Mouse (Mus musculus): ENCODE data around the gene Spns1. TPM values are rescaled to one million over a fixed set of nuclear protein-coding genes. Genes with fewer than 3 reads are reported as not detected.
A peak's percentile ranks its signal among the peaks of the same experiment; 100 is the strongest.

Spns1 gene
- polyA plus RNA-seq, 1 experiment from 2014 or later = 78.9 TPM

DNA sequence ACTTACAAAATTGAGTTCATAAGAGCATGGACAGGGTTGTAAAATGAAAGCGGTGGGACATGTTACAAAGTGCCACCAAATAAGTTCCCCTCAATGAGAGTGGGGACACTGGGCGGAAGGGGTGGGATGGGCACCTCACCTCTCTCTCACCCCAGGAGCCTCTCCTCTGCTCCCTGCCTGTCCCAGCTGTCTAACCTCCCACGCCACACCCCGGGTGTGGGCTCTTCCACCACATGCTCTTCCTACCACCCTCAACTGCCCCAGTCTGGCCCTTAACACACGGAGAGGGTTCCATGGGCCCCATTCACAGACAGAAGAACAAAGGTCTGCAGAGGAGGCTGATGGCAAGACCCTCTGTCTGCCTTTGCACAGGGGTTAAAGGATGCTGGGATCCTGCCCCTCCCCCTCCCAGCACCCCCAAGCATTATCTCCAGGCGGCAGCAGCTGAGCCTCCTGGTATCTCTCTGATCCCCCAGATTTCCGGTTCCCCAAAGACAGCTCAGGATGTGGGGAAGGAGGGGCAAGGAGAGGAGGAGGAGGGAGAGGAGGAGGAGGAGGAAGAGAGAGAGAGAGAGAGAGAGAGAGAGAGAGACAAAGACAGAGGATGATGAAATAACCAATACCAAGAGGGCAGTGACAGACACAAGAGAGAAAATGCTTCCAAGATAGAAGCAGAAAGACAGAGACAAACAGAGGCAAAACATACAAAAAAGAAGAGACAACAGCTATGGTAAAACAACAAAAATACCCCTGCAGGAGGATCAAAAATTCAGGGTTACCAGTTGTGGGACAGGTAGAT, 20.3 kb downstream of the Spns1 start:
- Histone ChIP-seq H3K4me3 (ENCODE audit: low read length) (no peak overlapping the region), H3K4me2 (replicated peaks; ENCODE audit: low read depth, low read length) (no peak overlapping the region), H3K4me1 (ENCODE audit: insufficient read depth, low read length) (no peaks in the 10 kb centered on the region), H3K27me3 (ENCODE audit: insufficient read depth, low read length) (no peaks in the 10 kb centered on the region), H3K9me3 (ENCODE audit: low read length) (no peaks in the 10 kb centered on the region), H3K36me3 (ENCODE audit: insufficient read depth, low read length) (no peaks in the 10 kb centered on the region), H3K27ac (ENCODE audit: low read length) (no peak overlapping the region), H3K9ac (replicated peaks; ENCODE audit: low read length) (no peak overlapping the region)
- ATAC-seq (ENCODE audit: low FRiP score, low TSS enrichment) = no peak
- 54% methylated on average over 7 of the region's 7 CpGs for WGBS

GRCm38 (mm10) chr7:126355847-126356597, 21.2 kb downstream of the Spns1 start:
- H3K27me3 ChIP-seq (ENCODE audit: insufficient read depth, low read length) = no peaks in the 10 kb centered on the region
- no peak overlapping the region for H3K27ac ChIP-seq (ENCODE audit: low read length)
- no peak for ATAC-seq (ENCODE audit: low FRiP score, low TSS enrichment)
- H3K9me3 ChIP-seq (ENCODE audit: low read length) = no peaks in the 10 kb centered on the region
- H3K36me3 ChIP-seq (ENCODE audit: insufficient read depth, low read length) = no peaks in the 10 kb centered on the region
- H3K9ac ChIP-seq (replicated peaks; ENCODE audit: low read length) = no peak overlapping the region
- H3K4me1 ChIP-seq (ENCODE audit: insufficient read depth, low read length) = no peaks in the 10 kb centered on the region
- no peak overlapping the region for H3K4me3 ChIP-seq (ENCODE audit: low read length)
- WGBS = 60% methylated on average over 5 of the region's 5 CpGs
- no peak overlapping the region for H3K4me2 ChIP-seq (replicated peaks; ENCODE audit: low read depth, low read length)

- Histone ChIP-seq H3K9me3 (ENCODE audit: low read length) (no peaks in the 10 kb centered on the region), H3K4me2 (replicated peaks; ENCODE audit: low read depth, low read length) (no peak overlapping the region), H3K36me3 (ENCODE audit: insufficient read depth, low read length) (no peaks in the 10 kb centered on the region), H3K4me3 (ENCODE audit: low read length) (no peak overlapping the region), H3K9ac (replicated peaks; ENCODE audit: low read length) (no peak overlapping the region), H3K27me3 (ENCODE audit: insufficient read depth, low read length) (no peaks in the 10 kb centered on the region), H3K4me1 (ENCODE audit: insufficient read depth, low read length) (no peaks in the 10 kb centered on the region), H3K27ac (ENCODE audit: low read length) (no peak overlapping the region)
- 43% methylated on average over 14 of the region's 14 CpGs for WGBS
- no peak for ATAC-seq (ENCODE audit: low FRiP score, low TSS enrichment)
These were observed 22.3 kb downstream of the Spns1 start for GRCm38 (mm10) chr7:126354738-126355614.

GRCm38 (mm10) chr7:126353994-126354365, 23.3 kb downstream of the Spns1 start:
- H3K27me3 ChIP-seq (ENCODE audit: insufficient read depth, low read length) = no peaks in the 10 kb centered on the region
- H3K36me3 ChIP-seq (ENCODE audit: insufficient read depth, low read length) = no peaks in the 10 kb centered on the region
- no peaks in the 10 kb centered on the region for H3K4me1 ChIP-seq (ENCODE audit: insufficient read depth, low read length)
- H3K9me3 ChIP-seq (ENCODE audit: low read length) = no peaks in the 10 kb centered on the region
- H3K4me3 ChIP-seq (ENCODE audit: low read length) = no peak overlapping the region
- no peak overlapping the region for H3K27ac ChIP-seq (ENCODE audit: low read length)
- no peak overlapping the region for H3K9ac ChIP-seq (replicated peaks; ENCODE audit: low read length)
- 90% methylated on average over 3 of the region's 3 CpGs for WGBS
- H3K4me2 ChIP-seq (replicated peaks; ENCODE audit: low read depth, low read length) = no peak overlapping the region
- no peak for ATAC-seq (ENCODE audit: low FRiP score, low TSS enrichment)

GRCm38 (mm10) chr7:126353251-126353993, 23.8 kb downstream of the Spns1 start:
- H3K27me3 ChIP-seq (ENCODE audit: insufficient read depth, low read length) = no peaks in the 10 kb centered on the region
- no peaks in the 10 kb centered on the region for H3K4me1 ChIP-seq (ENCODE audit: insufficient read depth, low read length)
- H3K4me2 ChIP-seq (replicated peaks; ENCODE audit: low read depth, low read length) = no peak overlapping the region
- H3K9ac ChIP-seq (replicated peaks; ENCODE audit: low read length) = no peak overlapping the region
- no peaks in the 10 kb centered on the region for H3K36me3 ChIP-seq (ENCODE audit: insufficient read depth, low read length)
- no peak for ATAC-seq (ENCODE audit: low FRiP score, low TSS enrichment)
- no peaks in the 10 kb centered on the region for H3K9me3 ChIP-seq (ENCODE audit: low read length)
- H3K27ac ChIP-seq (ENCODE audit: low read length) = no peak overlapping the region
- H3K4me3 ChIP-seq (ENCODE audit: low read length) = no peak overlapping the region
- 69% methylated on average over 11 of the region's 11 CpGs for WGBS

GRCm38 (mm10) chr7:126351419-126351951, 25.8 kb downstream of the Spns1 start:
- no peaks in the 10 kb centered on the region for H3K36me3 ChIP-seq (ENCODE audit: insufficient read depth, low read length)
- 58% methylated on average over 10 of the region's 10 CpGs for whole genome bisulfite sequencing
- no peak for ATAC-seq (ENCODE audit: low FRiP score, low TSS enrichment)
- no peaks in the 10 kb centered on the region for H3K9me3 ChIP-seq (ENCODE audit: low read length)
- H3K9ac ChIP-seq (replicated peaks; ENCODE audit: low read length) = no peak overlapping the region
- H3K27ac ChIP-seq (ENCODE audit: low read length) = no peak overlapping the region
- no peaks in the 10 kb centered on the region for H3K4me1 ChIP-seq (ENCODE audit: insufficient read depth, low read length)
- H3K27me3 ChIP-seq (ENCODE audit: insufficient read depth, low read length) = no peaks in the 10 kb centered on the region
- no peak overlapping the region for H3K4me2 ChIP-seq (replicated peaks; ENCODE audit: low read depth, low read length)
- H3K4me3 ChIP-seq (ENCODE audit: low read length) = no peak overlapping the region

DNA sequence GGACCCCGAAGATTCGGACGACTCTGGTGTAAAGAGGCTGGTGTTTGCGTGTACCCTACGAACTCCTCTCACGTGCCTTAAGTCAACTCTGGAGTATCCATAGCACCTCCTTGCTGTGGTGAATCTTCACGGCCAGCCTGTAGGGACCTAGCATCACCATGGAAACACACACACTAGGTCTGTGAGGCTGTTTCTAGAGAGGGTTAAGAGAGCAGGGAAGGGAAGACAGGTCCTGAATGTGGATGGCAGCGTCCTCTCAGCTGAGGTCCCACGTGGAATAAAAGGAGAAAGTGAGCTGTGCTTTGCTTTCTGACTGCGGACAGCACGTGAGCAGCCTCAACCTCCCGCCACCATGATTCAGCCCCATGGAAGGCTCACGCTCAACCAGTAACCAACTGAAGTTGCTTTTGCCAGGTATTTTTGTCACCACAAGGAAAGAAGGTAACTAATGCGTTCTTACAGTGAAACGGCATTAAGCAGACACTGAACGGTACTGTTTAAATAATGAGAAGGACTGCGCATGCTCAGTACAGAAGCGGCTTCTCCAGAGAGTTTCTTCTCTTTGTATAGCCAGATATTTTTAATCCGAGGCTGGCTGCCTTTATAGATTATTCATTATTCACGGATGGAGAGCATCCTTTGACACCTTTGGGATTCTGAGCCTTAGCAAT, 26.4 kb downstream of the Spns1 start:
- no peak overlapping the region; the same call in 1 of the 2 replicates for H3K4me2 ChIP-seq (replicated peaks; ENCODE audit: low read depth, low read length)
- H3K4me1 ChIP-seq (ENCODE audit: insufficient read depth, low read length) = no peaks in the 10 kb centered on the region
- no peaks in the 10 kb centered on the region for H3K9me3 ChIP-seq (ENCODE audit: low read length)
- WGBS = 70% methylated on average over 20 of the region's 20 CpGs
- H3K9ac ChIP-seq (replicated peaks; ENCODE audit: low read length) = no peak overlapping the region
- no peaks in the 10 kb centered on the region for H3K36me3 ChIP-seq (ENCODE audit: insufficient read depth, low read length)
- H3K27ac ChIP-seq (ENCODE audit: low read length) = no peak overlapping the region
- no peaks in the 10 kb centered on the region for H3K27me3 ChIP-seq (ENCODE audit: insufficient read depth, low read length)
- ATAC-seq (ENCODE audit: low FRiP score, low TSS enrichment) = no peak
- H3K4me3 ChIP-seq (ENCODE audit: low read length) = 0 out of 2 replicates have a peak overlapping the region, but pooled peaks have one; percentile 3

GRCm38 (mm10) chr7:126348293-126348692, 29.0 kb downstream of the Spns1 start:
- no peaks in the 10 kb centered on the region for H3K9me3 ChIP-seq (ENCODE audit: low read length)
- H3K36me3 ChIP-seq (ENCODE audit: insufficient read depth, low read length) = no peaks in the 10 kb centered on the region
- H3K4me2 ChIP-seq (replicated peaks; ENCODE audit: low read depth, low read length) = no peak overlapping the region
- no peak overlapping the region for H3K9ac ChIP-seq (replicated peaks; ENCODE audit: low read length)
- no peak overlapping the region for H3K4me3 ChIP-seq (ENCODE audit: low read length)
- 62% methylated on average over 8 of the region's 8 CpGs for WGBS
- ATAC-seq (ENCODE audit: low FRiP score, low TSS enrichment) = no peak
- no peaks in the 10 kb centered on the region for H3K27me3 ChIP-seq (ENCODE audit: insufficient read depth, low read length)
- no peak overlapping the region for H3K27ac ChIP-seq (ENCODE audit: low read length)
- H3K4me1 ChIP-seq (ENCODE audit: insufficient read depth, low read length) = no peaks in the 10 kb centered on the region
